Mouse (Mus musculus): ENCODE results near the gene Pirb. TPM values are rescaled to one million over a fixed set of nuclear protein-coding genes. Genes with fewer than 3 reads are reported as not detected.

Pirb gene
- polyA plus RNA-seq, 1 experiment from 2014 or later: 2.9 TPM

GRCm38 (mm10) chr7:3664524-3665214 lies 55.5 kb downstream of the Pirb start:
- H3K27me3 ChIP-seq (replicated peaks): no peaks in the 10 kb centered on the region
- peak; percentile 42 for ATAC-seq (ENCODE audit: insufficient read depth, low FRiP score, low read depth)
- H3K4me2 ChIP-seq: peak overlapping the region; percentile 55
- peaks cover 12% of the 10 kb centered on the region for H3K4me1 ChIP-seq
- H3K4me3 ChIP-seq (replicated peaks): peak overlapping the region; percentile 69
- peaks cover 32% of the 10 kb centered on the region for H3K36me3 ChIP-seq
- H3K9me3 ChIP-seq: no peaks in the 10 kb centered on the region
- 27% methylated on average over 15 of the region's 15 CpGs for WGBS
- peak overlapping the region; percentile 84; the same call in 1 of the 2 replicates for H3K9ac ChIP-seq
- H3K27ac ChIP-seq: peak overlapping the region; percentile 92

Other genes starting within 250 kb of the Pirb start
- gene Tarm1, start 217.8 kb downstream of the Pirb start, polyA plus RNA-seq (2015; fragmentation: Nextera tagmentation; extraction: Ambion mirVana): 0.41 and 0.48 TPM in 2 replicates
- gene Oscar, start 104.2 kb downstream of the Pirb start, polyA plus RNA-seq (2015; fragmentation: Nextera tagmentation; extraction: Ambion mirVana): 0.06 and 0.26 TPM in 2 replicates
- 456 and 472 TPM in 2 replicates for gene Ndufa3, start 103.0 kb downstream of the Pirb start, polyA plus RNA-seq (2015; fragmentation: Nextera tagmentation; extraction: Ambion mirVana)
- 23.7 and 25.2 TPM in 2 replicates for gene Tfpt, start 90.5 kb downstream of the Pirb start, polyA plus RNA-seq (2015; fragmentation: Nextera tagmentation; extraction: Ambion mirVana)
- gene Prpf31, start 90.4 kb downstream of the Pirb start, polyA plus RNA-seq (2015; fragmentation: Nextera tagmentation; extraction: Ambion mirVana): 82.5 and 90.0 TPM in 2 replicates
- 44.6 and 46.4 TPM in 2 replicates for gene Cnot3, start 75.1 kb downstream of the Pirb start, polyA plus RNA-seq (2015; fragmentation: Nextera tagmentation; extraction: Ambion mirVana)
- gene Leng1, start 54.6 kb downstream of the Pirb start, polyA plus RNA-seq (2015; fragmentation: Nextera tagmentation; extraction: Ambion mirVana): 17.7 and 18.3 TPM in 2 replicates
- 70.9 and 72.8 TPM in 2 replicates for gene Tmc4, start 42.8 kb downstream of the Pirb start, polyA plus RNA-seq (2015; fragmentation: Nextera tagmentation; extraction: Ambion mirVana)
- gene Tsen34, start 27.5 kb downstream of the Pirb start, polyA plus RNA-seq (2015; fragmentation: Nextera tagmentation; extraction: Ambion mirVana): 248 and 261 TPM in 2 replicates
- gene Mboat7, start 26.9 kb downstream of the Pirb start, polyA plus RNA-seq (2015; fragmentation: Nextera tagmentation; extraction: Ambion mirVana): 51.2 and 53.2 TPM in 2 replicates
- 1,416 and 1,486 TPM in 2 replicates for gene Rps9, start 16.4 kb downstream of the Pirb start, polyA plus RNA-seq (2015; fragmentation: Nextera tagmentation; extraction: Ambion mirVana)
- gene Gm15448, start 105.3 kb upstream of the Pirb start, polyA plus RNA-seq (2015; fragmentation: Nextera tagmentation; extraction: Ambion mirVana): 0.13 and 0.23 TPM in 2 replicates
- gene Pira2, start 124.7 kb upstream of the Pirb start, polyA plus RNA-seq (2015; fragmentation: Nextera tagmentation; extraction: Ambion mirVana): 0.72 and 0.92 TPM in 2 replicates
- gene Gm14548, start 177.7 kb upstream of the Pirb start, polyA plus RNA-seq (2015; fragmentation: Nextera tagmentation; extraction: Ambion mirVana): 0.79 and 1.1 TPM in 2 replicates
- 0.72 and 1.2 TPM in 2 replicates for gene Lilra6, start 195.1 kb upstream of the Pirb start, polyA plus RNA-seq (2015; fragmentation: Nextera tagmentation; extraction: Ambion mirVana)

Measured in stomach, embryonic 15.5 days (tissue).